Mouse (Mus musculus) hindbrain, embryonic 13.5 days (tissue): ENCODE data around the gene Popdc3. TPM values are rescaled to one million over a fixed set of nuclear protein-coding genes. Genes with fewer than 3 reads are reported as not detected.

Source experiments
- ATAC-seq: fragments of 200-750 bp; cut with Nextera tagmentation; 2 replicates; pipeline ENCODE4 v1.8.0; 2017; ENCODE audit warnings: moderate TSS enrichment; ENCODE audit not compliant: low FRiP score
- H3K27ac ChIP-seq: fragments of 300-500 bp; sonication (generic); 2 replicates; pipeline ENCODE4 v1.5.1; 2015; ENCODE audit warnings: inconsistent platforms, mild to moderate bottlenecking, moderate library complexity
- H3K27me3 ChIP-seq: fragments of 300-500 bp; sonication (generic); 2 replicates; pipeline ENCODE4 v1.6.1; 2015; ENCODE audit warnings: mild to moderate bottlenecking, inconsistent platforms
- H3K36me3 ChIP-seq: fragments of 300-500 bp; sonication (generic); 2 replicates; pipeline ENCODE4 v1.6.1; 2015; ENCODE audit warnings: mild to moderate bottlenecking, inconsistent platforms
- H3K4me1 ChIP-seq: fragments of 300-500 bp; sonication (generic); replicated peaks from 2 replicates; pipeline ENCODE4 v1.6.1; 2015; ENCODE audit warnings: inconsistent platforms
- H3K4me2 ChIP-seq: fragments of 300-500 bp; sonication (generic); 2 replicates; pipeline ENCODE4 v1.6.1; 2015; ENCODE audit warnings: inconsistent platforms, mild to moderate bottlenecking, moderate library complexity
- H3K4me3 ChIP-seq: fragments of 300-500 bp; sonication (generic); 2 replicates; pipeline ENCODE4 v1.5.1; 2015; ENCODE audit warnings: mild to moderate bottlenecking, inconsistent platforms
- H3K9ac ChIP-seq: fragments of 300-500 bp; sonication (generic); 2 replicates; pipeline ENCODE4 v1.6.1; 2015; ENCODE audit warnings: mild to moderate bottlenecking, inconsistent platforms
- H3K9me3 ChIP-seq: fragments of 300-500 bp; sonication (generic); 2 replicates; pipeline ENCODE4 v1.6.1; 2016; ENCODE audit warnings: inconsistent platforms
- WGBS: fragments of 180-500 bp; shearing (Covaris S2); methylation state at CpG from one replicate; pipeline ENCODE4 v1.1.7; 2015; 5-methylcytosine and 5-hydroxymethylcytosine counted together
- polyA plus RNA-seq: library from polyadenylated mRNA; unstranded; fragments of >200 nt; fragmentation: Nextera tagmentation; extraction: Ambion mirVana; gene quantifications from 2 replicates; pipeline ENCODE4 v1.2.1, GENCODE M21; 2015

The Popdc3 gene
- polyA plus RNA-seq, 1 experiment from 2014 or later = 2.4 TPM

- no peak for ATAC-seq
- H3K9me3 ChIP-seq = no peaks in the 10 kb centered on the region
- WGBS = 74% methylated on average over 5 of the region's 5 CpGs
These were observed 117.2 kb downstream of the Popdc3 start for GRCm38 (mm10) chr10:45295093-45295492.

GRCm38 (mm10) chr10:45298503-45298902, 120.6 kb downstream of the Popdc3 start:
- no peaks in the 10 kb centered on the region for H3K27me3 ChIP-seq
- no peak overlapping the region for H3K4me2 ChIP-seq
- no peak overlapping the region for H3K4me3 ChIP-seq
- no peak overlapping the region for H3K27ac ChIP-seq
- no peak overlapping the region for H3K9ac ChIP-seq
- ATAC-seq = no peak
- H3K36me3 ChIP-seq = no peaks in the 10 kb centered on the region
- H3K9me3 ChIP-seq = no peaks in the 10 kb centered on the region
- WGBS = 74% methylated on average over 6 of the region's 6 CpGs
- H3K4me1 ChIP-seq = no peaks in the 10 kb centered on the region

More at GRCm38 (mm10) chr10:45295093-45295492, 117.2 kb downstream of the Popdc3 start:
- no peak overlapping the region for H3K27ac ChIP-seq
- H3K9ac ChIP-seq = no peak overlapping the region
- H3K27me3 ChIP-seq = peaks cover 10% of the 10 kb centered on the region
- no peak overlapping the region for H3K4me3 ChIP-seq
- no peaks in the 10 kb centered on the region for H3K4me1 ChIP-seq
- no peaks in the 10 kb centered on the region for H3K36me3 ChIP-seq
- no peak overlapping the region for H3K4me2 ChIP-seq

- 92% methylated on average over 4 of the region's 4 CpGs for WGBS
- Histone ChIP-seq H3K4me1 (no peaks in the 10 kb centered on the region; the same call in 1 of the 2 replicates), H3K9me3 (no peaks in the 10 kb centered on the region), H3K27me3 (no peaks in the 10 kb centered on the region), H3K36me3 (no peaks in the 10 kb centered on the region), H3K4me3 (no peak overlapping the region), H3K9ac (no peak overlapping the region), H3K27ac (no peak overlapping the region), H3K4me2 (no peak overlapping the region)
- no peak for ATAC-seq
These were observed 121.6 kb downstream of the Popdc3 start for GRCm38 (mm10) chr10:45299509-45299908.

- Histone ChIP-seq H3K36me3 (no peaks in the 10 kb centered on the region), H3K4me2 (no peak overlapping the region), H3K4me3 (no peak overlapping the region), H3K9me3 (no peaks in the 10 kb centered on the region), H3K9ac (no peak overlapping the region), H3K27me3 (no peaks in the 10 kb centered on the region), H3K4me1 (peaks cover 2% of the 10 kb centered on the region; the same call in 1 of the 2 replicates), H3K27ac (no peak overlapping the region)
- 77% methylated on average over 14 of the region's 14 CpGs for WGBS
- no peak for ATAC-seq
These were observed 125.6 kb downstream of the Popdc3 start for GRCm38 (mm10) chr10:45303315-45304036.

GRCm38 (mm10) chr10:45305173-45305572, 127.3 kb downstream of the Popdc3 start:
- ATAC-seq = no peak
- WGBS = 84% methylated on average over 5 of the region's 5 CpGs
- H3K4me3 ChIP-seq = no peak overlapping the region

GRCm38 (mm10) chr10:45311129-45311528, 133.2 kb downstream of the Popdc3 start:
- H3K9ac ChIP-seq = no peak overlapping the region
- H3K27ac ChIP-seq = 0 out of 2 replicates have a peak overlapping the region, but pooled peaks have one; percentile 14
- 0 out of 2 replicates have a peak, but pooled peaks have one; percentile 9 for ATAC-seq
- WGBS = 69% methylated on average over 5 of the region's 5 CpGs
- 0 out of 2 replicates have a peak, but pooled peaks cover 10% of the 10 kb centered on the region for H3K4me1 ChIP-seq
- no peak overlapping the region for H3K4me3 ChIP-seq
- no peaks in the 10 kb centered on the region for H3K27me3 ChIP-seq
- H3K4me2 ChIP-seq = no peak overlapping the region
- H3K36me3 ChIP-seq = no peaks in the 10 kb centered on the region
- no peaks in the 10 kb centered on the region for H3K9me3 ChIP-seq

More at GRCm38 (mm10) chr10:45305173-45305572, 127.3 kb downstream of the Popdc3 start:
- Histone ChIP-seq H3K4me1 (peaks cover 2% of the 10 kb centered on the region; the same call in 1 of the 2 replicates), H3K4me2 (no peak overlapping the region), H3K9ac (no peak overlapping the region), H3K9me3 (no peaks in the 10 kb centered on the region), H3K27ac (no peak overlapping the region), H3K27me3 (no peaks in the 10 kb centered on the region), H3K36me3 (no peaks in the 10 kb centered on the region)

GRCm38 (mm10) chr10:45311624-45312023, 133.7 kb downstream of the Popdc3 start:
- Histone ChIP-seq H3K4me1 (0 out of 2 replicates have a peak, but pooled peaks cover 10% of the 10 kb centered on the region), H3K27ac (0 out of 2 replicates have a peak overlapping the region, but pooled peaks have one; percentile 14), H3K4me3 (no peak overlapping the region), H3K4me2 (no peak overlapping the region), H3K27me3 (no peaks in the 10 kb centered on the region), H3K9me3 (no peaks in the 10 kb centered on the region), H3K9ac (no peak overlapping the region), H3K36me3 (no peaks in the 10 kb centered on the region)
- WGBS = 54% methylated on average over 7 of the region's 7 CpGs
- no peak for ATAC-seq

GRCm38 (mm10) chr10:45314865-45315264, 137.0 kb downstream of the Popdc3 start:
- H3K36me3 ChIP-seq = no peaks in the 10 kb centered on the region
- no peak overlapping the region for H3K9ac ChIP-seq
- ATAC-seq = no peak
- H3K9me3 ChIP-seq = no peaks in the 10 kb centered on the region
- WGBS = 90% methylated on average over 16 of the region's 16 CpGs
- H3K4me1 ChIP-seq = 0 out of 2 replicates have a peak, but pooled peaks cover 10% of the 10 kb centered on the region
- no peak overlapping the region for H3K4me2 ChIP-seq
- no peaks in the 10 kb centered on the region for H3K27me3 ChIP-seq
- H3K4me3 ChIP-seq = no peak overlapping the region
- H3K27ac ChIP-seq = no peak overlapping the region

GRCm38 (mm10) chr10:45318922-45319321, 141.0 kb downstream of the Popdc3 start:
- no peak overlapping the region for H3K27ac ChIP-seq
- 0 out of 2 replicates have a peak, but pooled peaks cover 3% of the 10 kb centered on the region for H3K4me1 ChIP-seq
- no peak overlapping the region for H3K4me3 ChIP-seq
- H3K9me3 ChIP-seq = no peaks in the 10 kb centered on the region
- no peak for ATAC-seq
- no peaks in the 10 kb centered on the region for H3K36me3 ChIP-seq
- WGBS = 86% methylated on average over 5 of the region's 5 CpGs
- no peak overlapping the region for H3K9ac ChIP-seq
- no peaks in the 10 kb centered on the region for H3K27me3 ChIP-seq
- H3K4me2 ChIP-seq = no peak overlapping the region

GRCm38 (mm10) chr10:45320296-45320695, 142.4 kb downstream of the Popdc3 start:
- Histone ChIP-seq H3K36me3 (no peaks in the 10 kb centered on the region), H3K4me3 (no peak overlapping the region), H3K9ac (no peak overlapping the region), H3K9me3 (no peaks in the 10 kb centered on the region), H3K4me1 (0 out of 2 replicates have a peak, but pooled peaks cover 6% of the 10 kb centered on the region), H3K27me3 (no peaks in the 10 kb centered on the region), H3K27ac (no peak overlapping the region), H3K4me2 (no peak overlapping the region)
- 32% methylated on average over 3 of the region's 3 CpGs for WGBS
- ATAC-seq = no peak

- WGBS = 32% methylated on average over 1 of the region's 1 CpGs
- Histone ChIP-seq H3K27me3 (no peaks in the 10 kb centered on the region), H3K36me3 (no peaks in the 10 kb centered on the region), H3K9ac (no peak overlapping the region), H3K27ac (no peak overlapping the region), H3K4me2 (no peak overlapping the region), H3K9me3 (no peaks in the 10 kb centered on the region), H3K4me3 (no peak overlapping the region), H3K4me1 (0 out of 2 replicates have a peak, but pooled peaks cover 6% of the 10 kb centered on the region)
- no peak for ATAC-seq
These were observed 146.3 kb downstream of the Popdc3 start for GRCm38 (mm10) chr10:45324159-45324558.

GRCm38 (mm10) chr10:45328196-45329000, 150.5 kb downstream of the Popdc3 start:
- ATAC-seq = peak; percentile 76
- Histone ChIP-seq H3K4me1 (0 out of 2 replicates have a peak, but pooled peaks cover 6% of the 10 kb centered on the region), H3K9me3 (no peaks in the 10 kb centered on the region), H3K9ac (no peak overlapping the region), H3K4me2 (no peak overlapping the region), H3K36me3 (no peaks in the 10 kb centered on the region), H3K27ac (no peak overlapping the region), H3K27me3 (0 out of 2 replicates have a peak, but pooled peaks cover 4% of the 10 kb centered on the region), H3K4me3 (no peak overlapping the region)
- WGBS = 62% methylated on average over 7 of the region's 7 CpGs
